Mouse (Mus musculus): ENCODE data around the gene H2al1b. TPM values are rescaled to one million over a fixed set of nuclear protein-coding genes. Genes with fewer than 3 reads are reported as not detected.
"Not testable (repeated sequence)": the region's sequence is repeated elsewhere in the genome, so short reads cannot be mapped to it uniquely, and the experiment has no call there.

H2al1b gene
- polyA plus RNA-seq, 1 experiment from 2014 or later = not detected

DNA sequence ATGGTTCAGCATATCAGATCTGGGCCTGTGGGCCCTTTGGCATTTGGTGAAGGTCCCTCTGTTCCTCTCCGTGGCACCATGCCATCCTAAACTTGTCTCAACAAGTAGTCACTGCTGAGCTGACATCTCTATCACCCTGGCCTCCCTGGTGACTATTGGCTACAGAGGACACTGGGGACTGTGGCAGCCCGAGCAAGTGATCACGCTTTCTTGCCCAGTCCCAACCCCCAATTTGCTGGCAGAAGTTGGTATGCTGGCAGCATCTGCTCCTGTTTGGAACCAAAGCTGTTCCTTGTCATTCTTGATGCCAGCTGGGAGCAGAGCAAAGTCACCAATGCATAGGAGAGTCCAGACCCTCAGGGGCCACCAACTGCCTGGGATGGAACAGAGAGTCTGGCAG lies 33.2 kb upstream of the H2al1b start:
- H3K9ac ChIP-seq (ENCODE audit: low read depth, low read length) = no peak overlapping the region
- ATAC-seq (replicated peaks; ENCODE audit: low FRiP score, low read depth) = no peak
- no peak for TF ChIP-seq CTCF (IDR thresholded peaks at IDR 0.05; ENCODE audit: low read depth)

DNA sequence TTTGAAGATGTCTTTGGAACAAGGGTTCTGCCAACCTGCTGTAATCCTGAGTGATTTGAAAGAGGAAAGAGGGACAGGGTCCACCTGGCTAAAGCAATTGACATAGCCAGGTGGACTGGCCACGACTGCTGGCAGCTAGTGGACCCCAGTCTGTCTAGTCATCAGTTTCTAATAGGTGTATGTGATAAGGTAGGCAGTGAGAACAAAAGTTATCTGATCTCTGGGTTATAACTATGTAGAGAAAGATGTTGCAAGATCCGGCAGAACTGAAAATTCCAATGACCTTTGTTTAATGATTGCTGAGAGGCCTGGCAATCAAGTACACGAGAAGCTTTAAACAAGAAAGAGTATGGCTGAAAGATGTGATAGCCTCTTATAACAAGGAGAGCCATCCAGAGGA lies 29.0 kb upstream of the H2al1b start:
- no peaks in the 10 kb centered on the region for H3K27me3 ChIP-seq (ENCODE audit: insufficient read depth, low read length)
- no peaks in the 10 kb centered on the region for H3K9me3 ChIP-seq (replicated peaks; ENCODE audit: low read length)
- ATAC-seq (replicated peaks; ENCODE audit: low FRiP score, low read depth) (no peak), DNase-seq (ENCODE audit: low spot score) (no peak)
- H3K4me3 ChIP-seq (replicated peaks; ENCODE audit: low read depth, low read length) = no peak overlapping the region
- TF ChIP-seq CTCF (IDR thresholded peaks at IDR 0.05; ENCODE audit: low read depth) = no peak
- H3K9ac ChIP-seq (ENCODE audit: low read depth, low read length) = no peak overlapping the region
- WGBS = 72% methylated on average over 3 of the region's 3 CpGs
- no peaks in the 10 kb centered on the region for H3K4me1 ChIP-seq (replicated peaks; ENCODE audit: insufficient read depth, low read length)
- no peaks in the 10 kb centered on the region for H3K36me3 ChIP-seq (ENCODE audit: insufficient read depth, low read length)
- no peak overlapping the region for H3K27ac ChIP-seq
- H3K4me2 ChIP-seq (ENCODE audit: low read length) = no peak overlapping the region

More for the DNA sequence above, 33.2 kb upstream of the H2al1b start:
- no peak overlapping the region for H3K4me2 ChIP-seq (ENCODE audit: low read length)
- H3K36me3 ChIP-seq (ENCODE audit: insufficient read depth, low read length) = no peaks in the 10 kb centered on the region
- H3K27me3 ChIP-seq (ENCODE audit: insufficient read depth, low read length) = no peaks in the 10 kb centered on the region
- H3K27ac ChIP-seq = no peak overlapping the region
- 82% methylated on average over 3 of the region's 3 CpGs for WGBS
- H3K4me3 ChIP-seq (replicated peaks; ENCODE audit: low read depth, low read length) = no peak overlapping the region
- H3K9me3 ChIP-seq (replicated peaks; ENCODE audit: low read length) = no peaks in the 10 kb centered on the region
- DNase-seq (ENCODE audit: low spot score) = no peak
- H3K4me1 ChIP-seq (replicated peaks; ENCODE audit: insufficient read depth, low read length) = no peaks in the 10 kb centered on the region

DNA sequence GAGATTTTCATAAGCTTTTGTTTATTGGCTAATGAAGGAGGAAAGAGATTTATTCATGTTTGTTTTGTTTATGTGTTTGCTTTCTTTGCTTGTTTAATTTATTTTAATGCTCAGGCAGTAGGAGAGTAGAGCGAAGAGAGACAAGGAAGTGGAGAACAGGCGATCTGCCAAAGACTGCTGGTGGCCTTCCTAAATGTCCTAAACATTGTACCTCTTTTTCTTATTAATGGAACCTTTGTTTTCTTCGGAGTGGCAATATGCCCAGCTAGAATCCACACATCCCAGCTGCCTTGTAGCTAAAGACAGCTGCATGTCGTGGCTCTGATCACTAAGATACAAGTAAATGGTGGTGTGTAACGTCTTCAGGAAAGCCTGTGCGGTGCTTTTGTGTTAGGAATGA lies 25.1 kb upstream of the H2al1b start:
- Histone ChIP-seq H3K4me2 (ENCODE audit: low read length) (no peak overlapping the region), H3K9me3 (replicated peaks; ENCODE audit: low read length) (no peaks in the 10 kb centered on the region), H3K27ac (no peak overlapping the region), H3K4me1 (replicated peaks; ENCODE audit: insufficient read depth, low read length) (no peaks in the 10 kb centered on the region), H3K36me3 (ENCODE audit: insufficient read depth, low read length) (no peaks in the 10 kb centered on the region), H3K9ac (ENCODE audit: low read depth, low read length) (no peak overlapping the region), H3K4me3 (replicated peaks; ENCODE audit: low read depth, low read length) (no peak overlapping the region), H3K27me3 (ENCODE audit: insufficient read depth, low read length) (no peaks in the 10 kb centered on the region)
- ATAC-seq (replicated peaks; ENCODE audit: low FRiP score, low read depth) (no peak), DNase-seq (ENCODE audit: low spot score) (no peak)
- WGBS = 78% methylated on average over 6 of the region's 6 CpGs
- no peak for TF ChIP-seq CTCF (IDR thresholded peaks at IDR 0.05; ENCODE audit: low read depth)

DNA sequence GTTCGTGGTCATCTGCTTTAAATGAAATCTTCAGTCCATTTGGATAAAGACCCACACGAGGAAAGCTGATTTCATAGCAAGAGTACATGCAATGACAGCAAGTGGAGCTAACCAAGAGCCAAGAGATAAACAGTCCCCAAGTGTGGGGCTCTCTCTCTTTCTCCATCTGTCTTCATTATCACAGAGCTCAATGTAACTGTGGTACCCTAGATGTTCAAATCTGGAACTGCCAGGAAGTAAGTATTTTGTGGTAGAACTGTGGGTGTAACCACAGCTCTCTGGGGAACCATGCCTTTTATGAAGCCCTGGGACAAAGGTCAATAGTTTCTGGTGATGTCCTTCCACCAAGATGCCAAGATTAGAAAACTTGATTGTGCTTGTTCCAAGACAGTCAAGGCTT lies 21.5 kb upstream of the H2al1b start:
- no peaks in the 10 kb centered on the region for H3K9me3 ChIP-seq (replicated peaks; ENCODE audit: low read length)
- no peaks in the 10 kb centered on the region for H3K27me3 ChIP-seq (ENCODE audit: insufficient read depth, low read length)
- DNase-seq (ENCODE audit: low spot score) (no peak), ATAC-seq (replicated peaks; ENCODE audit: low FRiP score, low read depth) (no peak)
- no peak overlapping the region for H3K4me2 ChIP-seq (ENCODE audit: low read length)
- no peaks in the 10 kb centered on the region for H3K4me1 ChIP-seq (replicated peaks; ENCODE audit: insufficient read depth, low read length)
- no peaks in the 10 kb centered on the region for H3K36me3 ChIP-seq (ENCODE audit: insufficient read depth, low read length)
- 67% methylated on average over 2 of the region's 2 CpGs for WGBS
- no peak for TF ChIP-seq CTCF (IDR thresholded peaks at IDR 0.05; ENCODE audit: low read depth)
- H3K27ac ChIP-seq = no peak overlapping the region
- H3K4me3 ChIP-seq (replicated peaks; ENCODE audit: low read depth, low read length) = no peak overlapping the region
- H3K9ac ChIP-seq (ENCODE audit: low read depth, low read length) = no peak overlapping the region

DNA sequence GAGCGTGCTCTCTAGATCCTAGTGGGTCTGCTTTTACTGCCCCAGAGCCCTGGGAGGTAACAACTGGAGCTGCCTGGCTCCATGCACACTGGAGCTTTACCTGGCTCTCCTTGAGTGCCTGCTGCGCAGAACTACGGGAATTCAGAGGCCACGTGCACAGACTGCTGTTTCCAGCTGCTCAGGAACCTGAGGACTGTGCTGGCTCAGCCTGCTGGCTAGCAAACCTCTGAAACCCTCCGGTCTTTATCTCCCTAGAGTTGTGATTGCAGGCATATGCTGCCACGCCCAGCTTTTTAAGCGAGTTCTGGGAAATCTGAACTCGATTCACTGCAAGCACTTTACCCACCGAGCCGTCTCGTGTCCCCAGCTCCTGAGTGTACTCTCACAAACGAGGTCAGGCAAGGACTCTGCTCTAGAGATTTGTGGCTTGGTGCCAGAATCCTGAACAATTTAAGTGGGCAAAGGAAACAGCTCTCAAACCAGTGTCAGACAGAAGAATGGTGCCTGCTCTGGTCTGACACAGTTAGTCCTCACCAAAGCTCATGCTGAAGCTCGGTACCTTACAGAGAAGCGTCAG lies 13.8 kb upstream of the H2al1b start:
- WGBS = 70% methylated on average over 14 of the region's 14 CpGs
- no peaks in the 10 kb centered on the region for H3K36me3 ChIP-seq (ENCODE audit: insufficient read depth, low read length)
- no peak overlapping the region for H3K4me3 ChIP-seq (replicated peaks; ENCODE audit: low read depth, low read length)
- no peaks in the 10 kb centered on the region for H3K4me1 ChIP-seq (replicated peaks; ENCODE audit: insufficient read depth, low read length)
- no peaks in the 10 kb centered on the region for H3K27me3 ChIP-seq (ENCODE audit: insufficient read depth, low read length)
- no peak overlapping the region for H3K9ac ChIP-seq (ENCODE audit: low read depth, low read length)
- TF ChIP-seq CTCF (IDR thresholded peaks at IDR 0.05; ENCODE audit: low read depth) = no peak
- no peaks in the 10 kb centered on the region for H3K9me3 ChIP-seq (replicated peaks; ENCODE audit: low read length)
- H3K27ac ChIP-seq = no peak overlapping the region
- DNase-seq (ENCODE audit: low spot score) = no peak
- ATAC-seq (replicated peaks; ENCODE audit: low FRiP score, low read depth) = no peak
- no peak overlapping the region for H3K4me2 ChIP-seq (ENCODE audit: low read length)

DNA sequence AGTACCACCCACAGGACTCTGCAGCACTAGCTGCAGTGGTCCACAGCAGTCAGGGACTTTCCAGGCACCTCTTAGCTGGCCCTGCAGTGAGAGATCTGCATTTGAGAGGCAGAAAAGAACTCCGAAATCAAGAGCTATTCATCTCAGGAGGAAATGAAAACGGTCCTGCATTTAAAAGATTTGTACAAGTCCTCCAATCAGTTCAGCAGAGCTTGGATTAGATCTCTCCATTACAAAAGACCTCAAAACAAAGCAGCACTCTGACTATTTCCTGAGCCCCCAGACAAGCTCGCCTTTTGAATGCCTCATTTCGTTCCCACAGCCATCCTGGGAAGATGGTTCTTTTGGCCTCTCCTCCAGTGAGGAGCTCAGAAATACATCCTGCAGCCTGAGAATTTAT lies 13.0 kb upstream of the H2al1b start:
- no peaks in the 10 kb centered on the region for H3K36me3 ChIP-seq (ENCODE audit: insufficient read depth, low read length)
- H3K4me3 ChIP-seq (replicated peaks; ENCODE audit: low read depth, low read length) = no peak overlapping the region
- no peak for TF ChIP-seq CTCF (IDR thresholded peaks at IDR 0.05; ENCODE audit: low read depth)
- H3K4me2 ChIP-seq (ENCODE audit: low read length) = no peak overlapping the region
- H3K9ac ChIP-seq (ENCODE audit: low read depth, low read length) = no peak overlapping the region
- no peaks in the 10 kb centered on the region for H3K4me1 ChIP-seq (replicated peaks; ENCODE audit: insufficient read depth, low read length)
- H3K27ac ChIP-seq = no peak overlapping the region
- WGBS = 76% methylated on average over 4 of the region's 4 CpGs
- ATAC-seq (replicated peaks; ENCODE audit: low FRiP score, low read depth) (no peak), DNase-seq (ENCODE audit: low spot score) (no peak)
- H3K27me3 ChIP-seq (ENCODE audit: insufficient read depth, low read length) = no peaks in the 10 kb centered on the region
- no peaks in the 10 kb centered on the region for H3K9me3 ChIP-seq (replicated peaks; ENCODE audit: low read length)

DNA sequence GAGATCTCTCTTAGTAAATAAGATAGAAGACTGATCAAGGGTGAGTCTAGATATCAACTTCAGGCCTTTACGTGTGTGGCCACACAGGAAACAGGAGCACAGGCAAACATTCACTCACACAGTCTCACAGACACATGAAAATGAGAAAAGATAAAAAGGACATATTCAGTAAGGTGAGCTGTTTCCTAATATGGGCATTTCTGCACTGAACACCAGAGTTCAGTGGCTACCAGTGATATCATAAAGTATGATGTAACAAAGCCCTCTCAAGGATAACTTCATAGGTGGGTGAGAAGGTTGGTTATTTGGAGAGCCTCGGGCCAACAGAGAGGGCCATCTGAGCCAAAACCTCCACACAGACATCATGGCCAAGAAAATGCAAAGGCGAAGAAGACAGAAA lies 3.3 kb upstream of the H2al1b start, which contains the start of gene H2al1a:
Gene H2al1a (plus strand): TSS at position 301 of the 400 bp plus-strand sequence.
- not testable (repeated sequence) for H3K4me2 ChIP-seq (ENCODE audit: low read length); H3K9me3 ChIP-seq (replicated peaks; ENCODE audit: low read length); H3K4me3 ChIP-seq (replicated peaks; ENCODE audit: low read depth, low read length); H3K27me3 ChIP-seq (ENCODE audit: insufficient read depth, low read length); H3K4me1 ChIP-seq (replicated peaks; ENCODE audit: insufficient read depth, low read length); H3K36me3 ChIP-seq (ENCODE audit: insufficient read depth, low read length); H3K9ac ChIP-seq (ENCODE audit: low read depth, low read length); H3K27ac ChIP-seq; DNase-seq (ENCODE audit: low spot score); ATAC-seq (replicated peaks; ENCODE audit: low FRiP score, low read depth)
- WGBS = no CpG with 5 or more reads among the region's 3 CpGs

DNA sequence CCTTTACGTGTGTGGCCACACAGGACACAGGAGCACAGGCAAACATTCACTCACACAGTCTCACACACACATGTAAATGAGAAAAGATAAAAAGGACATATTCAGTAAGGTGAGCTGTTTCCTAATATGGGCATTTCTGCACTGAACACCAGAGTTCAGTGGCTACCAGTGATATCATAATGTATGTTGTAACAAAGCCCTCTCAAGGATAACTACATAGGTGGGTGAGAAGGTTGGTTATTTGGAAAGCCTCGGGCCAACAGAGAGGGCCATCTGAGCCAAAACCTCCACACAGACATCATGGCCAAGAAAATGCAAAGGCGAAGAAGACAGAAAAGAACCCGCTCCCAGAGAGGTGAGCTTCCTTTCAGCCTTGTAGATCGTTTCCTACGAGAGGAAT lies 3.1 kb downstream of the H2al1b start, which contains the start of gene H2al1c:
Gene H2al1c (plus strand): TSS at position 301 of the 400 bp plus-strand sequence.
- 93% methylated on average over 1 of the region's 6 CpGs for WGBS
- not testable (repeated sequence) for H3K4me3 ChIP-seq (replicated peaks; ENCODE audit: low read depth, low read length); H3K27ac ChIP-seq; H3K4me1 ChIP-seq (replicated peaks; ENCODE audit: insufficient read depth, low read length); H3K9me3 ChIP-seq (replicated peaks; ENCODE audit: low read length); H3K9ac ChIP-seq (ENCODE audit: low read depth, low read length); ATAC-seq (replicated peaks; ENCODE audit: low FRiP score, low read depth); H3K36me3 ChIP-seq (ENCODE audit: insufficient read depth, low read length); H3K4me2 ChIP-seq (ENCODE audit: low read length); DNase-seq (ENCODE audit: low spot score); H3K27me3 ChIP-seq (ENCODE audit: insufficient read depth, low read length)

DNA sequence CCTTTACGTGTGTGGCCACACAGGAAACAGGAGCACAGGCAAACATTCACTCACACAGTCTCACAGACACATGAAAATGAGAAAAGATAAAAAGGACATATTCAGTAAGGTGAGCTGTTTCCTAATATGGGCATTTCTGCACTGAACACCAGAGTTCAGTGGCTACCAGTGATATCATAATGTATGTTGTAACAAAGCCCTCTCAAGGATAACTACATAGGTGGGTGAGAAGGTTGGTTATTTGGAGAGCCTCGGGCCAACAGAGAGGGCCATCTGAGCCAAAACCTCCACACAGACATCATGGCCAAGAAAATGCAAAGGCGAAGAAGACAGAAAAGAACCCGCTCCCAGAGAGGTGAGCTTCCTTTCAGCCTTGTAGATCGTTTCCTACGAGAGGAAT lies 6.3 kb downstream of the H2al1b start, which contains the start of gene H2al1d:
Gene H2al1d (plus strand): TSS at position 301 of the 400 bp plus-strand sequence.
- ATAC-seq (replicated peaks; ENCODE audit: low FRiP score, low read depth); H3K36me3 ChIP-seq (ENCODE audit: insufficient read depth, low read length); H3K9ac ChIP-seq (ENCODE audit: low read depth, low read length); H3K4me3 ChIP-seq (replicated peaks; ENCODE audit: low read depth, low read length); H3K27me3 ChIP-seq (ENCODE audit: insufficient read depth, low read length); H3K27ac ChIP-seq; H3K9me3 ChIP-seq (replicated peaks; ENCODE audit: low read length); H3K4me1 ChIP-seq (replicated peaks; ENCODE audit: insufficient read depth, low read length); DNase-seq (ENCODE audit: low spot score); H3K4me2 ChIP-seq (ENCODE audit: low read length): not testable (repeated sequence)
- no CpG with 5 or more reads among the region's 6 CpGs for WGBS
